Mouse (Mus musculus) cerebellum, postnatal 4 days (tissue): ENCODE data around the gene Cfap97.

ENCODE experiments used
- DNase-seq, 2 experiments: peaks; one replicate each; pipeline ENCODE4 v3.0.0; 2022; ENCODE audit warnings: low spot score in 2 of 2, mixed read lengths in 1 of 2

Gene Cfap97

GRCm38 (mm10) chr8:46153042-46153441 is 1.5 kb downstream of the Cfap97 start:
- no peak for DNase-seq

- peak; percentile 94 to 96 for DNase-seq
These were observed 11.6 kb downstream of the Cfap97 start for GRCm38 (mm10) chr8:46162953-46163869.

- no peak for DNase-seq
These were observed 12.3 kb downstream of the Cfap97 start for GRCm38 (mm10) chr8:46163870-46164190.

GRCm38 (mm10) chr8:46173651-46174050 is 22.1 kb downstream of the Cfap97 start:
- DNase-seq: no peak

- DNase-seq: no peak
These were observed 28.6 kb downstream of the Cfap97 start for GRCm38 (mm10) chr8:46180136-46180535.

GRCm38 (mm10) chr8:46185361-46185760 is 33.8 kb downstream of the Cfap97 start:
- peak; percentile 40 to 51 for DNase-seq

GRCm38 (mm10) chr8:46193100-46193499 is 41.5 kb downstream of the Cfap97 start:
- DNase-seq: no peak

GRCm38 (mm10) chr8:46196877-46197276 is 45.3 kb downstream of the Cfap97 start:
- no peak for DNase-seq

GRCm38 (mm10) chr8:46197673-46198072 is 46.1 kb downstream of the Cfap97 start:
- DNase-seq: no peak

GRCm38 (mm10) chr8:46202350-46202749 is 50.8 kb downstream of the Cfap97 start:
- DNase-seq: no peak

- DNase-seq: no peak
These were observed 52.7 kb downstream of the Cfap97 start for GRCm38 (mm10) chr8:46204301-46204700.

- DNase-seq: no peak
These were observed 53.5 kb downstream of the Cfap97 start for GRCm38 (mm10) chr8:46204974-46205640.

GRCm38 (mm10) chr8:46206107-46206506 is 54.5 kb downstream of the Cfap97 start:
- DNase-seq: no peak

GRCm38 (mm10) chr8:46208354-46208753 is 56.8 kb downstream of the Cfap97 start:
- DNase-seq: peak; percentile 32 to 68

GRCm38 (mm10) chr8:46209057-46209456 is 57.5 kb downstream of the Cfap97 start:
- DNase-seq: peak in 1 of 2 experiments; percentile 30

- DNase-seq: peak; percentile 97 to 99
These were observed 59.1 kb downstream of the Cfap97 start, which contains the start of gene Slc25a4 for GRCm38 (mm10) chr8:46210404-46211315. Gene Slc25a4, minus strand, starts transcription at chr8:46211284.

- no peak for DNase-seq
These were observed 60.1 kb downstream of the Cfap97 start for GRCm38 (mm10) chr8:46211611-46212071.

GRCm38 (mm10) chr8:46212194-46212593 is 60.6 kb downstream of the Cfap97 start:
- DNase-seq: no peak

GRCm38 (mm10) chr8:46213971-46214480 is 62.5 kb downstream of the Cfap97 start:
- DNase-seq: no peak

- DNase-seq: peak in 1 of 2 experiments; percentile 68
These were observed 65.3 kb downstream of the Cfap97 start for GRCm38 (mm10) chr8:46216838-46217237.

- DNase-seq: no peak
These were observed 69.0 kb downstream of the Cfap97 start for GRCm38 (mm10) chr8:46220566-46220965.
